Mouse (Mus musculus): ENCODE results near the gene Coro2b. TPM values are rescaled to one million over a fixed set of nuclear protein-coding genes. Genes with fewer than 3 reads are reported as not detected.
A peak's percentile ranks its signal among the peaks of the same experiment; 100 is the strongest.

Gene Coro2b
- polyA plus RNA-seq, 1 experiment from 2014 or later: 3.7 TPM

- Histone ChIP-seq H3K9ac (ENCODE audit: low read depth, low read length) (no peak overlapping the region), H3K27me3 (ENCODE audit: control insufficient read depth, insufficient read depth, low read length) (no peaks in the 10 kb centered on the region), H3K27ac (ENCODE audit: low read depth, low read length) (no peak overlapping the region), H3K4me3 (ENCODE audit: low read depth, low read length) (no peak overlapping the region), H3K36me3 (ENCODE audit: control insufficient read depth, insufficient read depth, low read length) (no peaks in the 10 kb centered on the region), H3K4me1 (ENCODE audit: control insufficient read depth, insufficient read depth, low read length) (no peaks in the 10 kb centered on the region; the same call in 1 of the 2 replicates), H3K4me2 (no peak overlapping the region), H3K9me3 (replicated peaks; ENCODE audit: control insufficient read depth, low read length) (no peaks in the 10 kb centered on the region)
- ATAC-seq (replicated peaks; ENCODE audit: insufficient number of reproducible peaks, low FRiP score, low TSS enrichment): no peak
- 82% methylated on average over 10 of the region's 10 CpGs for WGBS (ENCODE audit: insufficient replicate concordance)
These were observed 67.1 kb downstream of the Coro2b start for GRCm38 (mm10) chr9:62469696-62470095.

- Histone ChIP-seq H3K9ac (ENCODE audit: low read depth, low read length) (no peak overlapping the region), H3K4me3 (ENCODE audit: low read depth, low read length) (no peak overlapping the region), H3K4me2 (no peak overlapping the region), H3K36me3 (ENCODE audit: control insufficient read depth, insufficient read depth, low read length) (no peaks in the 10 kb centered on the region), H3K27ac (ENCODE audit: low read depth, low read length) (no peak overlapping the region), H3K9me3 (replicated peaks; ENCODE audit: control insufficient read depth, low read length) (no peaks in the 10 kb centered on the region), H3K27me3 (ENCODE audit: control insufficient read depth, insufficient read depth, low read length) (no peaks in the 10 kb centered on the region), H3K4me1 (ENCODE audit: control insufficient read depth, insufficient read depth, low read length) (no peaks in the 10 kb centered on the region; the same call in 1 of the 2 replicates)
- ATAC-seq (replicated peaks; ENCODE audit: insufficient number of reproducible peaks, low FRiP score, low TSS enrichment): no peak
- 57% methylated on average over 13 of the region's 13 CpGs for whole genome bisulfite sequencing (ENCODE audit: insufficient replicate concordance)
These were observed 67.7 kb downstream of the Coro2b start for GRCm38 (mm10) chr9:62469143-62469542.

- ATAC-seq (replicated peaks; ENCODE audit: insufficient number of reproducible peaks, low FRiP score, low TSS enrichment): no peak
- Histone ChIP-seq H3K36me3 (ENCODE audit: control insufficient read depth, insufficient read depth, low read length) (no peaks in the 10 kb centered on the region), H3K4me1 (ENCODE audit: control insufficient read depth, insufficient read depth, low read length) (no peaks in the 10 kb centered on the region; the same call in 1 of the 2 replicates), H3K9me3 (replicated peaks; ENCODE audit: control insufficient read depth, low read length) (no peaks in the 10 kb centered on the region), H3K27me3 (ENCODE audit: control insufficient read depth, insufficient read depth, low read length) (no peaks in the 10 kb centered on the region), H3K9ac (ENCODE audit: low read depth, low read length) (no peak overlapping the region), H3K27ac (ENCODE audit: low read depth, low read length) (no peak overlapping the region; the same call in 1 of the 2 replicates), H3K4me3 (ENCODE audit: low read depth, low read length) (no peak overlapping the region), H3K4me2 (no peak overlapping the region)
- WGBS (ENCODE audit: insufficient replicate concordance): 81% methylated on average over 1 of the region's 1 CpGs
These were observed 69.4 kb downstream of the Coro2b start for GRCm38 (mm10) chr9:62467413-62467784.

GRCm38 (mm10) chr9:62466742-62467412 lies 70.0 kb downstream of the Coro2b start:
- H3K27ac ChIP-seq (ENCODE audit: low read depth, low read length): no peak overlapping the region
- H3K9ac ChIP-seq (ENCODE audit: low read depth, low read length): no peak overlapping the region

GRCm38 (mm10) chr9:62466053-62466452 lies 70.8 kb downstream of the Coro2b start:
- Histone ChIP-seq H3K4me3 (ENCODE audit: low read depth, low read length) (no peak overlapping the region), H3K9me3 (replicated peaks; ENCODE audit: control insufficient read depth, low read length) (no peaks in the 10 kb centered on the region), H3K4me1 (ENCODE audit: control insufficient read depth, insufficient read depth, low read length) (no peaks in the 10 kb centered on the region; the same call in 1 of the 2 replicates), H3K27me3 (ENCODE audit: control insufficient read depth, insufficient read depth, low read length) (no peaks in the 10 kb centered on the region), H3K36me3 (ENCODE audit: control insufficient read depth, insufficient read depth, low read length) (no peaks in the 10 kb centered on the region), H3K4me2 (no peak overlapping the region), H3K27ac (ENCODE audit: low read depth, low read length) (no peak overlapping the region), H3K9ac (ENCODE audit: low read depth, low read length) (no peak overlapping the region)
- 71% methylated on average over 8 of the region's 8 CpGs for WGBS (ENCODE audit: insufficient replicate concordance)
- ATAC-seq (replicated peaks; ENCODE audit: insufficient number of reproducible peaks, low FRiP score, low TSS enrichment): no peak

More at GRCm38 (mm10) chr9:62466742-62467412, 70.0 kb downstream of the Coro2b start:
- no peak for ATAC-seq (replicated peaks; ENCODE audit: insufficient number of reproducible peaks, low FRiP score, low TSS enrichment)
- H3K4me1 ChIP-seq (ENCODE audit: control insufficient read depth, insufficient read depth, low read length): no peaks in the 10 kb centered on the region; the same call in 1 of the 2 replicates
- H3K4me2 ChIP-seq: no peak overlapping the region
- H3K36me3 ChIP-seq (ENCODE audit: control insufficient read depth, insufficient read depth, low read length): no peaks in the 10 kb centered on the region
- 80% methylated on average over 11 of the region's 11 CpGs for WGBS (ENCODE audit: insufficient replicate concordance)
- no peaks in the 10 kb centered on the region for H3K27me3 ChIP-seq (ENCODE audit: control insufficient read depth, insufficient read depth, low read length)
- H3K4me3 ChIP-seq (ENCODE audit: low read depth, low read length): no peak overlapping the region
- H3K9me3 ChIP-seq (replicated peaks; ENCODE audit: control insufficient read depth, low read length): no peaks in the 10 kb centered on the region

GRCm38 (mm10) chr9:62464727-62465126 lies 72.1 kb downstream of the Coro2b start:
- Histone ChIP-seq H3K4me2 (no peak overlapping the region), H3K9me3 (replicated peaks; ENCODE audit: control insufficient read depth, low read length) (no peaks in the 10 kb centered on the region), H3K4me1 (ENCODE audit: control insufficient read depth, insufficient read depth, low read length) (peaks cover 3% of the 10 kb centered on the region; the same call in 1 of the 2 replicates), H3K36me3 (ENCODE audit: control insufficient read depth, insufficient read depth, low read length) (no peaks in the 10 kb centered on the region), H3K4me3 (ENCODE audit: low read depth, low read length) (no peak overlapping the region), H3K27me3 (ENCODE audit: control insufficient read depth, insufficient read depth, low read length) (no peaks in the 10 kb centered on the region), H3K27ac (ENCODE audit: low read depth, low read length) (no peak overlapping the region), H3K9ac (ENCODE audit: low read depth, low read length) (no peak overlapping the region)
- no peak for ATAC-seq (replicated peaks; ENCODE audit: insufficient number of reproducible peaks, low FRiP score, low TSS enrichment)
- 82% methylated on average over 10 of the region's 10 CpGs for WGBS (ENCODE audit: insufficient replicate concordance)

- Histone ChIP-seq H3K4me2 (no peak overlapping the region), H3K4me3 (ENCODE audit: low read depth, low read length) (no peak overlapping the region), H3K9me3 (replicated peaks; ENCODE audit: control insufficient read depth, low read length) (no peaks in the 10 kb centered on the region), H3K27me3 (ENCODE audit: control insufficient read depth, insufficient read depth, low read length) (no peaks in the 10 kb centered on the region), H3K4me1 (ENCODE audit: control insufficient read depth, insufficient read depth, low read length) (0 out of 2 replicates have a peak, but pooled peaks cover 3% of the 10 kb centered on the region), H3K36me3 (ENCODE audit: control insufficient read depth, insufficient read depth, low read length) (no peaks in the 10 kb centered on the region), H3K27ac (ENCODE audit: low read depth, low read length) (no peak overlapping the region), H3K9ac (ENCODE audit: low read depth, low read length) (no peak overlapping the region)
- WGBS (ENCODE audit: insufficient replicate concordance): 77% methylated on average over 1 of the region's 1 CpGs
- ATAC-seq (replicated peaks; ENCODE audit: insufficient number of reproducible peaks, low FRiP score, low TSS enrichment): no peak
These were observed 75.1 kb downstream of the Coro2b start for GRCm38 (mm10) chr9:62461766-62462165.

GRCm38 (mm10) chr9:62461095-62461494 lies 75.7 kb downstream of the Coro2b start:
- 65% methylated on average over 8 of the region's 8 CpGs for WGBS (ENCODE audit: insufficient replicate concordance)
- Histone ChIP-seq H3K9ac (ENCODE audit: low read depth, low read length) (0 out of 2 replicates have a peak overlapping the region, but pooled peaks have one; percentile 22), H3K4me2 (no peak overlapping the region), H3K36me3 (ENCODE audit: control insufficient read depth, insufficient read depth, low read length) (no peaks in the 10 kb centered on the region), H3K9me3 (replicated peaks; ENCODE audit: control insufficient read depth, low read length) (no peaks in the 10 kb centered on the region), H3K27me3 (ENCODE audit: control insufficient read depth, insufficient read depth, low read length) (no peaks in the 10 kb centered on the region), H3K4me1 (ENCODE audit: control insufficient read depth, insufficient read depth, low read length) (peaks cover 3% of the 10 kb centered on the region; the same call in 1 of the 2 replicates), H3K27ac (ENCODE audit: low read depth, low read length) (no peak overlapping the region), H3K4me3 (ENCODE audit: low read depth, low read length) (no peak overlapping the region)
- no peak for ATAC-seq (replicated peaks; ENCODE audit: insufficient number of reproducible peaks, low FRiP score, low TSS enrichment)

- H3K4me2 ChIP-seq: no peak overlapping the region
- ATAC-seq (replicated peaks; ENCODE audit: insufficient number of reproducible peaks, low FRiP score, low TSS enrichment): no peak
These were observed 76.8 kb downstream of the Coro2b start for GRCm38 (mm10) chr9:62460086-62460485.

More at GRCm38 (mm10) chr9:62460086-62460485, 76.8 kb downstream of the Coro2b start:
- Histone ChIP-seq H3K27ac (ENCODE audit: low read depth, low read length) (no peak overlapping the region), H3K27me3 (ENCODE audit: control insufficient read depth, insufficient read depth, low read length) (no peaks in the 10 kb centered on the region), H3K4me1 (ENCODE audit: control insufficient read depth, insufficient read depth, low read length) (peaks cover 12% of the 10 kb centered on the region), H3K9me3 (replicated peaks; ENCODE audit: control insufficient read depth, low read length) (no peaks in the 10 kb centered on the region), H3K36me3 (ENCODE audit: control insufficient read depth, insufficient read depth, low read length) (no peaks in the 10 kb centered on the region), H3K9ac (ENCODE audit: low read depth, low read length) (no peak overlapping the region), H3K4me3 (ENCODE audit: low read depth, low read length) (no peak overlapping the region)
- WGBS (ENCODE audit: insufficient replicate concordance): 90% methylated on average over 7 of the region's 7 CpGs

All from heart, embryonic 11.5 days (tissue).